ENCODE assay signal across 21 mouse cellular contexts in the genomic region with DNA sequence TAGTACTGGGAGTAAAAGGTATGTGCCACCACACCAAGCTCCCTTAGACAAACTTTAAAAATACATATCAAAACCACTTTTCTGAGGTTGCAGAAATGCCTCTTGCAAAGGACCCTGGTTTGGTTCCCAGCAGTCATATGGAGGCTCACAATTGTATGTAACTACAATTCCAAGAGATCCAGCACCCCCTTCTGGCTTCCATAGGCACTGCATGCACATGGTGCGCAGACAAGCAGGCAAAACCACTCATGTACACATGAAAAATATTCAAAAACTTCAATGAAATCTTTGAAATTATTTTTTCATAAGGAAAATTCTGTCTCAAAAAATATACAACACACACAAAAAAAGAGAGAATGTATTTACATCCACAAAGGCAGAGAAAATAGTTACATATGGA. TPM values are rescaled to one million over a fixed set of nuclear protein-coding genes. Genes with fewer than 3 reads are reported as not detected.
DNase-seq lines count a peak whose midpoint lies in the region; ATAC-seq and TF ChIP-seq lines count a peak whose summit lies in the region.
"Had no signal": no experiment of that assay in that cellular context is flagged by ENCODE, and none has a peak within 500 bp of the region (broad histone marks: within the 10 kb centered on the region; RNA-seq: fewer than 3 reads in every experiment).

No protein-coding gene starts in this region.

- intact Hi-C loops in gastrocnemius, adult 2 months (cut with DNase I): no loop called here

- no peak for TF ChIP-seq EP300 in heart, postnatal 0 days (IDR thresholded peaks at IDR 0.05; ENCODE audit: low read depth)
- TF ChIP-seq EP300 in lung, postnatal 0 days (IDR thresholded peaks at IDR 0.05): no peak
- no peak for TF ChIP-seq EP300 in stomach, postnatal 0 days (optimal IDR thresholded peaks at IDR 0.05)

- 100% methylated on average over 1 of the region's 1 CpGs for WGBS in heart, postnatal 0 days
- 97% methylated on average over 1 of the region's 1 CpGs for WGBS in lung, postnatal 0 days
- 96% methylated on average over 1 of the region's 1 CpGs for WGBS in stomach, postnatal 0 days

- TF ChIP-seq CTCF in gastrocnemius, adult 2 months (IDR thresholded peaks at IDR 0.05): peak; percentile 24; the same call in 1 of the 2 replicates
- peak; percentile 7; the same call in 1 of the 2 replicates for TF ChIP-seq CTCF in heart, postnatal 0 days (IDR thresholded peaks at IDR 0.05; ENCODE audit: low read depth)
- peak; percentile 46 for TF ChIP-seq CTCF in lung, postnatal 0 days (IDR thresholded peaks at IDR 0.05)
- TF ChIP-seq CTCF in stomach, postnatal 0 days (IDR thresholded peaks at IDR 0.05; ENCODE audit: low read depth): peak; percentile 26

- no peak for ATAC-seq in heart, postnatal 0 days (ENCODE audit: insufficient read depth, low read depth)
- no peak for ATAC-seq in lung, postnatal 0 days
- ATAC-seq in stomach, postnatal 0 days (ENCODE audit: low FRiP score, low TSS enrichment): no peak
- ATAC-seq: liver, postnatal 0 days had no signal

- no peak for DNase-seq in gastrocnemius, adult 2 months
- no peak for DNase-seq in gastrocnemius, postnatal 25 days
- DNase-seq in heart, postnatal 0 days (ENCODE audit: low spot score): no peak
- no peak for DNase-seq in heart, adult 18-20 months
- no peak for DNase-seq in lung, postnatal 0 days (ENCODE audit: low spot score)
- no peak for DNase-seq in lung, postnatal 14 days
- DNase-seq in stomach, postnatal 0 days (ENCODE audit: low spot score): no peak
- DNase-seq in kidney, adult 9 months: no peak
- DNase-seq: cerebellum, adult 2 months; kidney, adult 8-10 months; kidney, postnatal 25 days; liver, postnatal 0 days; right cerebral cortex, postnatal 4 days; thymus, postnatal 25 days had no signal

- H3K27me3 ChIP-seq in heart, postnatal 0 days (ENCODE audit: control insufficient read depth, insufficient read depth, low read length): no peaks in the 10 kb centered on the region
- H3K27me3 ChIP-seq in lung, postnatal 0 days (replicated peaks; ENCODE audit: insufficient read depth, low read length): no peaks in the 10 kb centered on the region
- H3K27me3 ChIP-seq in stomach, postnatal 0 days (ENCODE audit: control insufficient read depth, insufficient read depth, low read length): no peaks in the 10 kb centered on the region
- H3K27me3 ChIP-seq: forebrain, embryonic 12.5 days; hindbrain, embryonic 12.5 days; limb, embryonic 15.5 days; midbrain, embryonic 12.5 days; neural tube, embryonic 12.5 days had no signal

- 0 out of 2 replicates have a peak, but pooled peaks cover 3% of the 10 kb centered on the region for H3K9me3 ChIP-seq in heart, postnatal 0 days (replicated peaks; ENCODE audit: control insufficient read depth, low read length)
- no peaks in the 10 kb centered on the region for H3K9me3 ChIP-seq in lung, postnatal 0 days (ENCODE audit: low read length)
- no peaks in the 10 kb centered on the region for H3K9me3 ChIP-seq in stomach, postnatal 0 days (ENCODE audit: control insufficient read depth, low read length)
- H3K9me3 ChIP-seq: forebrain, embryonic 12.5 days; hindbrain, embryonic 12.5 days; limb, embryonic 15.5 days; neural tube, embryonic 12.5 days had no signal

- peaks cover 26% of the 10 kb centered on the region for H3K4me1 ChIP-seq in heart, postnatal 0 days (ENCODE audit: control insufficient read depth, insufficient read depth)
- peaks cover 15% of the 10 kb centered on the region; the same call in 1 of the 2 replicates for H3K4me1 ChIP-seq in lung, postnatal 0 days (ENCODE audit: insufficient read depth, low read depth, low read length)
- no peaks in the 10 kb centered on the region for H3K4me1 ChIP-seq in stomach, postnatal 0 days (replicated peaks; ENCODE audit: control insufficient read depth, insufficient read depth)
- H3K4me1 ChIP-seq: forebrain, embryonic 12.5 days; hindbrain, embryonic 12.5 days; midbrain, embryonic 12.5 days; neural tube, embryonic 12.5 days had no signal

- H3K27ac ChIP-seq in gastrocnemius, adult 2 months: no peak overlapping the region
- H3K27ac ChIP-seq in heart, postnatal 0 days (ENCODE audit: low read depth): no peak overlapping the region; the same call in 1 of the 2 replicates
- H3K27ac ChIP-seq in lung, postnatal 0 days (ENCODE audit: low read length): no peak overlapping the region
- H3K27ac ChIP-seq in stomach, postnatal 0 days (replicated peaks): no peak overlapping the region
- H3K27ac ChIP-seq: forebrain, embryonic 12.5 days; hindbrain, embryonic 12.5 days; limb, embryonic 15.5 days; midbrain, embryonic 12.5 days; neural tube, embryonic 12.5 days had no signal

- H3K9ac ChIP-seq in heart, postnatal 0 days (replicated peaks; ENCODE audit: low read depth, low read length): no peak overlapping the region
- no peak overlapping the region for H3K9ac ChIP-seq in lung, postnatal 0 days (replicated peaks; ENCODE audit: low read depth)
- no peak overlapping the region for H3K9ac ChIP-seq in stomach, postnatal 0 days (ENCODE audit: low read length)
- H3K9ac ChIP-seq: forebrain, embryonic 12.5 days; hindbrain, embryonic 12.5 days; limb, embryonic 15.5 days; liver, postnatal 0 days; midbrain, embryonic 12.5 days; neural tube, embryonic 12.5 days had no signal

- no peaks in the 10 kb centered on the region for H3K36me3 ChIP-seq in heart, postnatal 0 days (replicated peaks; ENCODE audit: control insufficient read depth, insufficient read depth, low read length)
- H3K36me3 ChIP-seq in lung, postnatal 0 days (ENCODE audit: insufficient read depth, low read length): no peaks in the 10 kb centered on the region
- no peaks in the 10 kb centered on the region for H3K36me3 ChIP-seq in stomach, postnatal 0 days (ENCODE audit: control insufficient read depth, insufficient read depth, low read length)
- H3K36me3 ChIP-seq: forebrain, embryonic 12.5 days; hindbrain, embryonic 12.5 days; limb, embryonic 15.5 days; midbrain, embryonic 12.5 days; neural tube, embryonic 12.5 days had no signal

- H3K4me2 ChIP-seq in heart, postnatal 0 days (ENCODE audit: low read depth, low read length): no peak overlapping the region
- H3K4me2 ChIP-seq in lung, postnatal 0 days (replicated peaks; ENCODE audit: low read depth, low read length): no peak overlapping the region
- no peak overlapping the region for H3K4me2 ChIP-seq in stomach, postnatal 0 days (replicated peaks; ENCODE audit: low read depth)
- H3K4me2 ChIP-seq: forebrain, embryonic 12.5 days; hindbrain, embryonic 12.5 days; limb, embryonic 15.5 days; midbrain, embryonic 12.5 days; neural tube, embryonic 12.5 days had no signal

- no peak overlapping the region for H3K4me3 ChIP-seq in gastrocnemius, adult 2 months
- H3K4me3 ChIP-seq in heart, postnatal 0 days (ENCODE audit: low read depth, low read length): no peak overlapping the region
- H3K4me3 ChIP-seq in lung, postnatal 0 days (ENCODE audit: low read depth, low read length): no peak overlapping the region
- H3K4me3 ChIP-seq in stomach, postnatal 0 days (ENCODE audit: low read depth, low read length): no peak overlapping the region
- H3K4me3 ChIP-seq: forebrain, embryonic 12.5 days; hindbrain, embryonic 12.5 days; limb, embryonic 15.5 days; midbrain, embryonic 12.5 days; neural tube, embryonic 12.5 days had no signal

RNA-seq across cellular contexts. Expression of a gene that starts 26.1 kb away (rescaled TPM):
- 10 to 100 TPM; 17.5 to 24.8 TPM for total RNA-seq in gastrocnemius, adult 2 months (2021)
- 10 to 100 TPM; 22.5 to 31.0 TPM for total RNA-seq in gastrocnemius, postnatal 25 days (2021)
- 98.9 and 100 TPM in 2 replicates for total RNA-seq in heart, postnatal 0 days (2014; rRNA removed; ENCODE audit: low replicate concordance)
- 7.7 and 8.3 TPM in 2 replicates for polyA plus RNA-seq in heart, postnatal 0 days (2015; fragmentation: Nextera tagmentation; extraction: Ambion mirVana)
- total RNA-seq in heart, adult 18-20 months (2021): 10 to 100 TPM; 55.3 to 60.9 TPM
- polyA plus RNA-seq in lung, postnatal 0 days (2015; fragmentation: Nextera tagmentation; extraction: Ambion mirVana): 22.6 and 26.2 TPM in 2 replicates
- polyA plus RNA-seq in stomach, postnatal 0 days (2015; fragmentation: Nextera tagmentation; extraction: Ambion mirVana): 0.75 and 1.9 TPM in 2 replicates
- total RNA-seq: common myeloid progenitor, adult 5-6 weeks; MEL had no signal
